ENCODE assay signal across 8 mouse cellular contexts in genomic region chr19:4099056-4099455, GRCm38 (mm10). TPM values are rescaled to one million over a fixed set of nuclear protein-coding genes. Genes with fewer than 3 reads are reported as not detected.
DNase-seq lines count a peak whose midpoint lies in the region; ATAC-seq and TF ChIP-seq lines count a peak whose summit lies in the region.

No protein-coding gene starts in this region.

- DNase-seq in 3T3-L1 (ENCODE audit: low read depth, low spot score) = peak; percentile 99
- peak; percentile 95 to 98 for DNase-seq in adrenal gland, postnatal 36 days
- peak; percentile 93 for DNase-seq in embryonic facial prominence, embryonic 14.5 days (ENCODE audit: low spot score)
- DNase-seq in heart, adult 9 months (ENCODE audit: low spot score in 2 of 2) = peak; percentile 86 to 93
- peak; percentile 97 for DNase-seq in kidney, adult 9 months
- DNase-seq in limb, embryonic 14.5 days (ENCODE audit: low spot score) = peak; percentile 91
- peak; percentile 84 to 93 for DNase-seq in spleen, adult 2 months (ENCODE audit: low read depth in 1 of 2, low spot score in 2 of 2)

- TF ChIP-seq POLR2A in limb, embryonic 14.5 days (IDR thresholded peaks at IDR 0.05; ENCODE audit: borderline replicate concordance, extremely low read depth, insufficient read depth, insufficient read length) = no peak
- TF ChIP-seq POLR2A in spleen, adult 2 months (IDR thresholded peaks at IDR 0.05; ENCODE audit: low read depth, low read length) = no peak

- peak; percentile 24; the same call in 1 of the 2 replicates for ATAC-seq in embryonic facial prominence, embryonic 14.5 days (ENCODE audit: low read depth)
- ATAC-seq in limb, embryonic 14.5 days (ENCODE audit: low FRiP score, low read depth) = no peak
- ATAC-seq in midbrain, embryonic 16.5 days = no peak

- 13% methylated on average over 9 of the region's 9 CpGs for WGBS in embryonic facial prominence, embryonic 14.5 days
- 13% methylated on average over 9 of the region's 9 CpGs for WGBS in limb, embryonic 14.5 days
- 14% methylated on average over 9 of the region's 9 CpGs for WGBS in midbrain, embryonic 16.5 days
- WGBS in spleen, adult 2 months = 3% methylated on average over 9 of the region's 9 CpGs

- H3K27me3 ChIP-seq in embryonic facial prominence, embryonic 14.5 days (replicated peaks; ENCODE audit: control insufficient read depth, insufficient read depth, low read length) = peaks cover 31% of the 10 kb centered on the region
- H3K27me3 ChIP-seq in limb, embryonic 14.5 days (ENCODE audit: control insufficient read depth, insufficient read depth, low read length) = peaks cover 32% of the 10 kb centered on the region; the same call in 1 of the 2 replicates
- H3K27me3 ChIP-seq in midbrain, embryonic 16.5 days (ENCODE audit: control insufficient read depth, insufficient read depth, low read depth, low read length) = no peaks in the 10 kb centered on the region
- no peaks in the 10 kb centered on the region for H3K27me3 ChIP-seq in spleen, adult 2 months (ENCODE audit: control insufficient read depth, insufficient read depth, low read length)

- no peaks in the 10 kb centered on the region for H3K9me3 ChIP-seq in embryonic facial prominence, embryonic 14.5 days (ENCODE audit: control insufficient read depth, low read length)
- H3K9me3 ChIP-seq in limb, embryonic 14.5 days (ENCODE audit: control insufficient read depth, low read length) = no peaks in the 10 kb centered on the region
- H3K9me3 ChIP-seq in midbrain, embryonic 16.5 days (replicated peaks; ENCODE audit: control insufficient read depth, low read length, poor library complexity, severe bottlenecking) = no peaks in the 10 kb centered on the region

- no peak overlapping the region for H3K27ac ChIP-seq in embryonic facial prominence, embryonic 14.5 days (replicated peaks; ENCODE audit: low read depth, low read length)
- H3K27ac ChIP-seq in limb, embryonic 14.5 days (replicated peaks; ENCODE audit: low read depth, low read length) = no peak overlapping the region
- no peak overlapping the region for H3K27ac ChIP-seq in midbrain, embryonic 16.5 days (ENCODE audit: low read length)
- H3K27ac ChIP-seq in spleen, adult 2 months (ENCODE audit: insufficient read depth, low read length) = peak overlapping the region; percentile 80

- H3K9ac ChIP-seq in embryonic facial prominence, embryonic 14.5 days (ENCODE audit: low read depth, low read length) = no peak overlapping the region
- no peak overlapping the region for H3K9ac ChIP-seq in limb, embryonic 14.5 days (ENCODE audit: low read depth, low read length, severe bottlenecking)
- peak overlapping the region; percentile 18; the same call in 1 of the 2 replicates for H3K9ac ChIP-seq in midbrain, embryonic 16.5 days (ENCODE audit: low read depth, low read length)

- H3K4me1 ChIP-seq in embryonic facial prominence, embryonic 14.5 days (ENCODE audit: control insufficient read depth, insufficient read depth, low read length) = peaks cover 25% of the 10 kb centered on the region
- peaks cover 30% of the 10 kb centered on the region for H3K4me1 ChIP-seq in limb, embryonic 14.5 days (ENCODE audit: control insufficient read depth, insufficient read depth, low read length)
- peaks cover 46% of the 10 kb centered on the region for H3K4me1 ChIP-seq in midbrain, embryonic 16.5 days (ENCODE audit: control insufficient read depth, insufficient read depth, low read length)
- H3K4me1 ChIP-seq in spleen, adult 2 months (ENCODE audit: control insufficient read depth, insufficient read depth, insufficient read length) = peaks cover 25% of the 10 kb centered on the region

- peak; percentile 95 for TF ChIP-seq CTCF in spleen, adult 2 months (IDR thresholded peaks at IDR 0.05; ENCODE audit: extremely low read depth, insufficient read depth, insufficient read length, insufficient replicate concordance)

- H3K4me3 ChIP-seq in embryonic facial prominence, embryonic 14.5 days (ENCODE audit: low read depth, low read length) = no peak overlapping the region
- H3K4me3 ChIP-seq in limb, embryonic 14.5 days (replicated peaks; ENCODE audit: low read length) = no peak overlapping the region
- no peak overlapping the region for H3K4me3 ChIP-seq in midbrain, embryonic 16.5 days (ENCODE audit: low read depth, low read length)
- peak overlapping the region; percentile 89; the same call in 1 of the 2 replicates for H3K4me3 ChIP-seq in spleen, adult 2 months (ENCODE audit: extremely low read depth, insufficient read depth, insufficient read length)

- no peaks in the 10 kb centered on the region for H3K36me3 ChIP-seq in embryonic facial prominence, embryonic 14.5 days (ENCODE audit: control insufficient read depth, insufficient read depth, low read length)
- H3K36me3 ChIP-seq in limb, embryonic 14.5 days (ENCODE audit: control insufficient read depth, insufficient read depth, low read length) = no peaks in the 10 kb centered on the region
- H3K36me3 ChIP-seq in midbrain, embryonic 16.5 days (ENCODE audit: control insufficient read depth, insufficient read depth, low read length) = no peaks in the 10 kb centered on the region
- peaks cover 13% of the 10 kb centered on the region for H3K36me3 ChIP-seq in spleen, adult 2 months (ENCODE audit: control insufficient read depth, insufficient read depth, low read length)

- H3K4me2 ChIP-seq in embryonic facial prominence, embryonic 14.5 days (ENCODE audit: low read depth, low read length) = peak overlapping the region; percentile 90
- H3K4me2 ChIP-seq in limb, embryonic 14.5 days (replicated peaks; ENCODE audit: low read depth, low read length, severe bottlenecking) = peak overlapping the region; percentile 88; the same call in 1 of the 2 replicates
- peak overlapping the region; percentile 14; the same call in 1 of the 2 replicates for H3K4me2 ChIP-seq in midbrain, embryonic 16.5 days (ENCODE audit: low read length)

RNA-seq across cellular contexts. Expression of gene Pitpnm1, which starts 0.7 kb away (rescaled TPM):
- 100 to 1,000 TPM in 1 of 2 experiments, 10 to 100 TPM in 1; 59.7 to 158 TPM for total RNA-seq in adrenal gland, postnatal 36 days (2021)
- polyA plus RNA-seq in embryonic facial prominence, embryonic 14.5 days (2014; fragmentation: Nextera tagmentation; extraction: Ambion mirVana) = 5.6 and 6.6 TPM in 2 replicates
- 16.2 and 20.8 TPM in 2 replicates for polyA plus RNA-seq in limb, embryonic 14.5 days (2012; rRNA removed)
- 4.5 and 6.7 TPM in 2 replicates for polyA plus RNA-seq in limb, embryonic 14.5 days (2014; fragmentation: Nextera tagmentation; extraction: Ambion mirVana)
- 105 and 113 TPM in 2 replicates for polyA plus RNA-seq in midbrain, embryonic 16.5 days (2015; fragmentation: Nextera tagmentation; extraction: Ambion mirVana)
- 358 and 415 TPM in 2 replicates for polyA plus RNA-seq in spleen, adult 2 months (2012; rRNA removed)

RNA-seq across cellular contexts. Expression of gene Cdk2ap2, which starts 2.1 kb away (rescaled TPM):
- 100 to 1,000 TPM; 109 to 132 TPM for total RNA-seq in adrenal gland, postnatal 36 days (2021)
- polyA plus RNA-seq in embryonic facial prominence, embryonic 14.5 days (2014; fragmentation: Nextera tagmentation; extraction: Ambion mirVana) = 66.1 and 68.6 TPM in 2 replicates
- 45.2 and 52.1 TPM in 2 replicates for polyA plus RNA-seq in limb, embryonic 14.5 days (2012; rRNA removed)
- polyA plus RNA-seq in limb, embryonic 14.5 days (2014; fragmentation: Nextera tagmentation; extraction: Ambion mirVana) = 67.0 and 67.6 TPM in 2 replicates
- 83.1 and 83.2 TPM in 2 replicates for polyA plus RNA-seq in midbrain, embryonic 16.5 days (2015; fragmentation: Nextera tagmentation; extraction: Ambion mirVana)
- 247 and 334 TPM in 2 replicates for polyA plus RNA-seq in spleen, adult 2 months (2012; rRNA removed)

RNA-seq across cellular contexts. Expression of gene Cabp2, which starts 17.7 kb away (rescaled TPM):
- total RNA-seq in adrenal gland, postnatal 36 days (2021) = not detected
- polyA plus RNA-seq in embryonic facial prominence, embryonic 14.5 days (2014; fragmentation: Nextera tagmentation; extraction: Ambion mirVana) = not detected in 2 replicates
- polyA plus RNA-seq in limb, embryonic 14.5 days (2012; rRNA removed) = not detected in 2 replicates
- polyA plus RNA-seq in limb, embryonic 14.5 days (2014; fragmentation: Nextera tagmentation; extraction: Ambion mirVana) = not detected in 2 replicates
- polyA plus RNA-seq in midbrain, embryonic 16.5 days (2015; fragmentation: Nextera tagmentation; extraction: Ambion mirVana) = 0.44 TPM in 1 of 2 replicates, not detected in the other
- polyA plus RNA-seq in spleen, adult 2 months (2012; rRNA removed) = 7.0 and 8.3 TPM in 2 replicates

RNA-seq across cellular contexts. Expression of gene Aip, which starts 26.6 kb away (rescaled TPM):
- 100 to 1,000 TPM; 104 to 124 TPM for total RNA-seq in adrenal gland, postnatal 36 days (2021)
- 81.9 and 88.6 TPM in 2 replicates for polyA plus RNA-seq in embryonic facial prominence, embryonic 14.5 days (2014; fragmentation: Nextera tagmentation; extraction: Ambion mirVana)
- 96.0 and 119 TPM in 2 replicates for polyA plus RNA-seq in limb, embryonic 14.5 days (2012; rRNA removed)
- 86.4 and 95.7 TPM in 2 replicates for polyA plus RNA-seq in limb, embryonic 14.5 days (2014; fragmentation: Nextera tagmentation; extraction: Ambion mirVana)
- polyA plus RNA-seq in midbrain, embryonic 16.5 days (2015; fragmentation: Nextera tagmentation; extraction: Ambion mirVana) = 92.9 and 102 TPM in 2 replicates
- 85.3 and 99.6 TPM in 2 replicates for polyA plus RNA-seq in spleen, adult 2 months (2012; rRNA removed)

RNA-seq across cellular contexts. Expression of gene Gstp3, which starts 39.7 kb away (rescaled TPM):
- under 1 TPM; 0.63 to 0.99 TPM for total RNA-seq in adrenal gland, postnatal 36 days (2021)
- polyA plus RNA-seq in embryonic facial prominence, embryonic 14.5 days (2014; fragmentation: Nextera tagmentation; extraction: Ambion mirVana) = 0.35 TPM in 1 of 2 replicates, not detected in the other
- 0.63 and 0.69 TPM in 2 replicates for polyA plus RNA-seq in limb, embryonic 14.5 days (2012; rRNA removed)
- 0.41 and 0.47 TPM in 2 replicates for polyA plus RNA-seq in limb, embryonic 14.5 days (2014; fragmentation: Nextera tagmentation; extraction: Ambion mirVana)
- polyA plus RNA-seq in midbrain, embryonic 16.5 days (2015; fragmentation: Nextera tagmentation; extraction: Ambion mirVana) = not detected in 2 replicates
- 13.0 and 15.7 TPM in 2 replicates for polyA plus RNA-seq in spleen, adult 2 months (2012; rRNA removed)

Comparison
In these comparisons a context has a peak if more than half of its experiments do, and no peak if none do; other contexts are left out.
1. H3K4me2 ChIP-seq: peak in every context shown above with its lines; median percentile 90 in embryonic facial prominence, embryonic 14.5 days; 88 in limb, embryonic 14.5 days; 14 in midbrain, embryonic 16.5 days.